Mouse (Mus musculus) ES-E14 (cell line): ENCODE results near the gene Lypd1. TPM values are rescaled to one million over a fixed set of nuclear protein-coding genes. Genes with fewer than 3 reads are reported as not detected.

ENCODE experiments used
- DNase-seq: peaks from one replicate; pipeline ENCODE4 v3.0.0-alpha.2; 2013; ENCODE audit warnings: low read depth, low spot score
- H3K27ac ChIP-seq: 2 replicates; pipeline ENCODE4 v1.5.1; 2012; ENCODE audit warnings: low read depth, mild to moderate bottlenecking, low read length, moderate library complexity, mixed read lengths; ENCODE audit not compliant: poor library complexity, insufficient read depth, severe bottlenecking
- H3K36me3 ChIP-seq: 2 replicates; pipeline ENCODE4 v1.6.1; 2012; ENCODE audit warnings: mild to moderate bottlenecking, low read length, moderate library complexity, mixed read lengths; ENCODE audit not compliant: control insufficient read depth, poor library complexity, insufficient read depth, severe bottlenecking
- H3K4me1 ChIP-seq, 2 experiments: fragments of 150-350 bp in 1 of 2; sonication (generic) in 1 of 2; 2 replicates each; pipeline ENCODE4 v1.6.1; 2012; ENCODE audit warnings: low read length in 2 of 2, mild to moderate bottlenecking in 1 of 2, mixed read lengths in 1 of 2; ENCODE audit not compliant: control insufficient read depth in 2 of 2, insufficient read depth in 2 of 2, poor library complexity in 1 of 2
- H3K4me3 ChIP-seq, 2 experiments: fragments of 150-350 bp in 1 of 2; sonication (generic) in 1 of 2; 2 replicates each; pipeline ENCODE4 v1.5.1; 2012; ENCODE audit warnings: low read length in 2 of 2, low read depth in 1 of 2, mild to moderate bottlenecking in 1 of 2, mixed read lengths in 1 of 2; ENCODE audit not compliant: insufficient read depth in 1 of 2, poor library complexity in 1 of 2, severe bottlenecking in 1 of 2
- H3K9ac ChIP-seq: 2 replicates; pipeline ENCODE4 v1.6.1; 2012; ENCODE audit warnings: low read depth, mild to moderate bottlenecking, low read length, mixed read lengths; ENCODE audit not compliant: poor library complexity, insufficient read depth, severe bottlenecking
- H3K9me3 ChIP-seq: fragments of 150-350 bp; sonication (generic); 2 replicates; pipeline ENCODE4 v1.6.1; 2012; ENCODE audit warnings: low read depth, mild to moderate bottlenecking, low read length; ENCODE audit not compliant: control insufficient read depth, insufficient read depth
- CHD2 ChIP-seq: IDR thresholded peaks from 2 replicates; pipeline ENCODE4 v1.6.1; 2014; ENCODE audit warnings: mild to moderate bottlenecking, low read depth, low read length, inconsistent platforms
- HCFC1 ChIP-seq: IDR thresholded peaks from 2 replicates; pipeline ENCODE4 v1.6.1; 2012; ENCODE audit warnings: low read length, inconsistent platforms, borderline replicate concordance; ENCODE audit not compliant: insufficient read depth
- MAFK ChIP-seq: IDR thresholded peaks from 2 replicates; pipeline ENCODE4 v1.6.1; 2014; ENCODE audit warnings: mild to moderate bottlenecking, low read depth, low read length, inconsistent platforms; ENCODE audit not compliant: insufficient read depth
- ZC3H11A ChIP-seq: IDR thresholded peaks from 2 replicates; pipeline ENCODE4 v1.6.1; 2012; ENCODE audit warnings: low read depth, mild to moderate bottlenecking, inconsistent platforms, low read length, borderline replicate concordance
- ZNF384 ChIP-seq: IDR thresholded peaks from 2 replicates; pipeline ENCODE4 v1.6.1; 2012; ENCODE audit warnings: low read depth, low read length, inconsistent platforms
- in situ Hi-C, 2 experiments: fragments of 600-800 bp; cut with MboI; formaldehyde crosslinking; loops; one replicate each; pipeline ENCODE4 v1.15.1; 2025; ENCODE audit warnings: low sequenced_read_pairs in 2 of 2, inconsistent platforms in 1 of 2; ENCODE audit not compliant: unreplicated experiment in 2 of 2
- total RNA-seq: library from RNA; depleted of rRNA; stranded (reverse); fragments of 300-350 nt; gene quantifications from 2 replicates; pipeline ENCODE4 v1.2.3, GENCODE M21; 2012

The Lypd1 gene
- total RNA-seq, 1 experiment: 0.80 TPM

GRCm38 (mm10) chr1:125911337-125911900 is 1.5 kb downstream of the Lypd1 start:
- Histone ChIP-seq H3K9ac (peak overlapping the region; percentile 4; the same call in 1 of the 2 replicates), H3K9me3 (no peaks in the 10 kb centered on the region), H3K36me3 (no peaks in the 10 kb centered on the region), H3K4me1 (0 out of 4 replicates have a peak, but pooled peaks cover 0 to 2% of the 10 kb centered on the region in 2 experiments), H3K4me3 (peak overlapping the region; percentile 27 to 50), H3K27ac (no peak overlapping the region)
- in situ Hi-C loops: no loop called here
- peak; percentile 20 for DNase-seq
- no peak for TF ChIP-seq ZC3H11A
- TF ChIP-seq MAFK: no peak
- no peak for TF ChIP-seq HCFC1
- TF ChIP-seq CHD2: no peak
- no peak for TF ChIP-seq ZNF384

GRCm38 (mm10) chr1:125910871-125911265 is 2.0 kb downstream of the Lypd1 start:
- Histone ChIP-seq H3K4me3 (no peak overlapping the region), H3K4me1 (0 out of 4 replicates have a peak, but pooled peaks cover 0 to 2% of the 10 kb centered on the region in 2 experiments), H3K36me3 (no peaks in the 10 kb centered on the region), H3K9ac (no peak overlapping the region), H3K27ac (no peak overlapping the region), H3K9me3 (no peaks in the 10 kb centered on the region)
- in situ Hi-C loops: no loop called here
- TF ChIP-seq ZNF384: no peak
- no peak for TF ChIP-seq MAFK
- TF ChIP-seq ZC3H11A: no peak
- TF ChIP-seq CHD2: no peak
- no peak for TF ChIP-seq HCFC1
- DNase-seq: no peak

GRCm38 (mm10) chr1:125910211-125910870 is 2.6 kb downstream of the Lypd1 start:
- TF ChIP-seq MAFK: no peak
- no peak for TF ChIP-seq ZC3H11A
- TF ChIP-seq HCFC1: no peak
- no peak for TF ChIP-seq CHD2
- TF ChIP-seq ZNF384: no peak
- Histone ChIP-seq H3K27ac (no peak overlapping the region), H3K4me3 (no peak overlapping the region)

DNA sequence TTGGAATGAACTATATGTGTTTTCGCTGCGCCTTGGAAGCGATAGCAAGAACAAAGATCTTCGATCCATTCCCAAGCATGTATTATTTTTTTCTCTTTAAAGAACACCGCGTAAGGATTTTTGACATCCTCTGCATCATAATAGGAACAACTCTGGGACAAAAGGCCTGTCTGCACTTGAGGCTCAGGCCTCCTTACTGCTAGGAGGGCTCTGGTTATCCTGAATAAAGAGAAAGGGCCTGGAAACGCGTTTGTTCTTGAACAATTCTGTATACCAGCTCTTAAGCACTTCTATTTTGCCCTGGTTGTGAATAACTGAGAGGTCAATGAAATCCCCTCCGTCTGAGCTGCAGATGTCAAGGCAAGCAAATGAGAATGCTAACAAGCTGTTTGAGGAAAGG is 19.7 kb downstream of the Lypd1 start:
- Histone ChIP-seq H3K36me3 (no peaks in the 10 kb centered on the region), H3K4me1 (no peaks in the 10 kb centered on the region), H3K9ac (no peak overlapping the region), H3K4me3 (no peak overlapping the region), H3K9me3 (no peaks in the 10 kb centered on the region), H3K27ac (no peak overlapping the region)
- DNase-seq: no peak
- no peak for TF ChIP-seq CHD2
- no peak for TF ChIP-seq MAFK
- no peak for TF ChIP-seq HCFC1
- TF ChIP-seq ZNF384: no peak
- TF ChIP-seq ZC3H11A: no peak
- in situ Hi-C loops: no loop called here

More at GRCm38 (mm10) chr1:125910211-125910870, 2.6 kb downstream of the Lypd1 start:
- Histone ChIP-seq H3K9ac (no peak overlapping the region), H3K36me3 (no peaks in the 10 kb centered on the region), H3K9me3 (no peaks in the 10 kb centered on the region), H3K4me1 (0 out of 4 replicates have a peak, but pooled peaks cover 0 to 2% of the 10 kb centered on the region in 2 experiments)
- in situ Hi-C loops: no loop called here
- peak; percentile 31 for DNase-seq
